Mouse (Mus musculus) embryonic facial prominence, embryonic 11.5 days (tissue): Measurements from ENCODE around the gene Glt1d1. TPM values are rescaled to one million over a fixed set of nuclear protein-coding genes. Genes with fewer than 3 reads are reported as not detected.
"Not testable (repeated sequence)": the region's sequence is repeated elsewhere in the genome, so short reads cannot be mapped to it uniquely, and the experiment has no call there.

Source experiments
- ATAC-seq: fragments of 200-750 bp; cut with Nextera tagmentation; replicated peaks from 2 replicates; pipeline ENCODE4 v1.8.0; 2017; ENCODE audit warnings: low read depth; ENCODE audit not compliant: insufficient number of reproducible peaks, low FRiP score, low TSS enrichment
- DNase-seq: peaks from one replicate; pipeline ENCODE4 v3.0.0-alpha.2; 2015; ENCODE audit warnings: low spot score
- H3K27ac ChIP-seq: fragments of 300-500 bp; sonication (generic); replicated peaks from 2 replicates; pipeline ENCODE4 v1.5.1; 2014; ENCODE audit warnings: mild to moderate bottlenecking, low read depth, low read length, control low read depth
- H3K27me3 ChIP-seq: fragments of 300-500 bp; sonication (generic); 2 replicates; pipeline ENCODE4 v1.6.1; 2014; ENCODE audit warnings: mild to moderate bottlenecking, low read length, moderate library complexity, mixed read lengths; ENCODE audit not compliant: control insufficient read depth, insufficient read depth
- H3K36me3 ChIP-seq: fragments of 300-500 bp; sonication (generic); replicated peaks from 2 replicates; pipeline ENCODE4 v1.6.1; 2014; ENCODE audit warnings: low read depth, mild to moderate bottlenecking, low read length, moderate library complexity, mixed read lengths; ENCODE audit not compliant: control insufficient read depth, insufficient read depth
- H3K4me1 ChIP-seq: fragments of 300-500 bp; sonication (generic); 2 replicates; pipeline ENCODE4 v1.6.1; 2014; ENCODE audit warnings: low read length, mixed read lengths; ENCODE audit not compliant: control insufficient read depth, insufficient read depth
- H3K4me2 ChIP-seq: fragments of 300-500 bp; sonication (generic); 2 replicates; pipeline ENCODE4 v1.6.1; 2014; ENCODE audit warnings: low read depth, mild to moderate bottlenecking, control low read depth, low read length, moderate library complexity
- H3K4me3 ChIP-seq: fragments of 300-500 bp; sonication (generic); 2 replicates; pipeline ENCODE4 v1.5.1; 2014; ENCODE audit warnings: low read depth, low read length, control low read depth
- H3K9ac ChIP-seq: fragments of 300-500 bp; sonication (generic); replicated peaks from 2 replicates; pipeline ENCODE4 v1.6.1; 2014; ENCODE audit warnings: mild to moderate bottlenecking, control low read depth, low read length
- H3K9me3 ChIP-seq: fragments of 300-500 bp; sonication (generic); replicated peaks from 2 replicates; pipeline ENCODE4 v1.6.1; 2016; ENCODE audit warnings: mild to moderate bottlenecking, low read length, inconsistent platforms, mixed read lengths; ENCODE audit not compliant: control insufficient read depth
- WGBS: fragments of 180-500 bp; shearing (Covaris S2); extraction: QIAGEN DNeasy Blood & Tissue Kit; methylation state at CpG from one replicate; pipeline ENCODE4 v1.1.7; 2014; 5-methylcytosine and 5-hydroxymethylcytosine counted together
- polyA plus RNA-seq: library from polyadenylated mRNA; unstranded; fragments of >200 nt; fragmentation: Nextera tagmentation; extraction: Ambion mirVana; gene quantifications from 2 replicates; pipeline ENCODE4 v1.2.1, GENCODE M21; 2014

Gene Glt1d1
- polyA plus RNA-seq, 1 experiment from 2014 or later, result 1.3 TPM

DNA sequence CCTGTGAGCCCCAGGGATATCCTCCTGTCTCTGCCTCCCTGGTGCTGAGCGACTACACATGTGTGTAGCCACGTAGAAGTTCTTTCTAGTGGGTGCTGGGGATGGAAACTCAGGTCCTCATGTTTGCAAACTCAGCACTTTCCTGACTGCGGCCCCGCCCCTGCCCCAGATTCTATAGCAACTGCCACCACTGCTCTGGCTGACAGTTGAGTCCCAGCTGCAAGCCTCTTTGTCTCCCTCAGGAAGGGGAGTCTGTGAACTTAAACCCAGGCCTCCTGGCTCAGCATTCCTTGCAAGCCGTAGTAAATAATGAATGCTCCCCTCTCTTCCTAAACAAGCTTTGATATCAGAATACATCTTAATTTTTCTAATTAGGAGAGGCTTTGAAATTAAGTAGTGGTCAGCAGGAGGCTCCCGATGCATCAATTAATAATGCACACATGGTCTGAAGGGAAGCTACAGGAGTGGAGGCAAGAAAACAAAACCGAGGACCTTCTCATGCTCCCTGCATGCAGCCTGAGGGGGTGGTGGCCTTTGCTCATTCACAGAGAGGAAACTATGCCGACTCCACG lies 71.6 kb downstream of the Glt1d1 start:
- H3K9ac ChIP-seq, result no peak overlapping the region
- no peak overlapping the region for H3K4me3 ChIP-seq
- 48% methylated on average over 9 of the region's 9 CpGs for WGBS
- ATAC-seq, result no peak
- no peak overlapping the region for H3K4me2 ChIP-seq
- DNase-seq, result peak; percentile 6
- no peaks in the 10 kb centered on the region for H3K27me3 ChIP-seq
- no peaks in the 10 kb centered on the region for H3K4me1 ChIP-seq
- H3K27ac ChIP-seq, result no peak overlapping the region
- no peaks in the 10 kb centered on the region for H3K36me3 ChIP-seq
- H3K9me3 ChIP-seq, result no peaks in the 10 kb centered on the region

DNA sequence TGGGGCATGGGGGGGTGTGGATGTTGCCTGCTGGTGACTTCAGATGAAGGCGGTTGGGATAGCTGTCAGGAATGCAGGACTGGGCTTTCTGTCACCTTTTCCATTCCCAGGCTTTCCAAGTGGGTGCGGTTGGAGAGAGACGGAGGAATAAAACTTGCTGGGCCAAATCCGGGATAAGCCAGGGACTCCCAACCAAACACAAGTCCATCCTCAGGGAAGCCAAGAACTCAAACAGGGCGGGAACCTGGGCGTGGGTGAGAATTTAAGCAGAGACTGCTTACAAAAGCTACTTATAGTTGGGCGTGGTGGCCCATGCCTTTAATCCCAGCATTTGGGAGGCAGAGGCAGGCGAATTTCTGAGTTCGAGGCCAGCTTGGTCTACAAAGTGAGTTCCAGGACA lies 73.2 kb downstream of the Glt1d1 start:
- H3K27me3 ChIP-seq, result no peaks in the 10 kb centered on the region
- 90% methylated on average over 9 of the region's 9 CpGs for whole genome bisulfite sequencing
- H3K4me2 ChIP-seq, result no peak overlapping the region
- H3K9me3 ChIP-seq, result no peaks in the 10 kb centered on the region
- no peak overlapping the region for H3K27ac ChIP-seq
- H3K9ac ChIP-seq, result no peak overlapping the region
- ATAC-seq (no peak), DNase-seq (no peak)
- H3K4me1 ChIP-seq, result no peaks in the 10 kb centered on the region
- H3K4me3 ChIP-seq, result no peak overlapping the region
- no peaks in the 10 kb centered on the region for H3K36me3 ChIP-seq

DNA sequence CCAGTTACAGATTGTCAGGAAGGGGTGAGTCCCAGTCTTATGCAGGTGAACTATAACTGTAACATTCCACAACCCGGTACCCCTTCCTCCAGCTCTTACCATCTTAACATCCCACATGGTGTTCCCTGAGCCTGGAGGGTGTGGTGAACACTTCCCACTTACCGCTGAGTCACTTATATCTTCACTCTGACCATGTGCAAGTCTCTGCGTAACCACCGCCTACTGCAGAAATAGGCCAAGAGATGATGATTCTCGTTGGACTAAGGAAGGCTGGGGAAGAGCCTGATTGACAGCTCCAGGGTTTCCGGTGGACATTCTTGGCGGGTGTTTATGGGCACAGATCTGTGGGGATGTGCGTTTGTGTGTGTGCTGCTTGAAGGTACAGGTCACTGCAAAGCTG lies 73.9 kb downstream of the Glt1d1 start:
- H3K4me2 ChIP-seq, result no peak overlapping the region
- ATAC-seq (no peak), DNase-seq (no peak)
- WGBS, result 87% methylated on average over 8 of the region's 8 CpGs
- no peaks in the 10 kb centered on the region for H3K36me3 ChIP-seq
- H3K27me3 ChIP-seq, result no peaks in the 10 kb centered on the region
- H3K4me1 ChIP-seq, result no peaks in the 10 kb centered on the region
- H3K27ac ChIP-seq, result no peak overlapping the region
- H3K9ac ChIP-seq, result no peak overlapping the region
- H3K9me3 ChIP-seq, result no peaks in the 10 kb centered on the region
- no peak overlapping the region for H3K4me3 ChIP-seq

DNA sequence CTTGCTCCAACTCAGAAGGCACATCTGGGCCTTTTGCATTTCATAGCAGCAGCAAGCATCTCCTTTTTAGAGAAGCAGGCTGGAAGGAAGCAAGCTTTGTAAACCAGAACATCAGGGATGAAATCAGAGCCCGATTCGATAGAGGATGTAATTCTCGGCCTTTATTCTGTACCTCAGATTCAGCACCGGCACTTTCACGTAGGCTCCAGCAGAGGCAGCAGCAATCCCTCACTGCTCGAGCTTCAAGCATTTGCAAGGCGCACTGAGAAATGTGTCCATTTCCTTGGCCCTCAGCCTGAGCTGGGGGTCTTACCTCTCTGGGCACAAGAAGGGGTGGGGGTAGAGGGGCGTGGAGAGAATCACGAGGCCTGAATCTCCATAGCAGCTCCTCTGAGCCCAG lies 76.1 kb downstream of the Glt1d1 start:
- H3K4me3 ChIP-seq, result no peak overlapping the region
- H3K27ac ChIP-seq, result no peak overlapping the region
- no peaks in the 10 kb centered on the region for H3K36me3 ChIP-seq
- no peaks in the 10 kb centered on the region for H3K9me3 ChIP-seq
- no peak overlapping the region for H3K9ac ChIP-seq
- no peak overlapping the region for H3K4me2 ChIP-seq
- H3K27me3 ChIP-seq, result no peaks in the 10 kb centered on the region
- ATAC-seq (no peak), DNase-seq (no peak)
- no peaks in the 10 kb centered on the region for H3K4me1 ChIP-seq
- WGBS, result 63% methylated on average over 9 of the region's 9 CpGs

DNA sequence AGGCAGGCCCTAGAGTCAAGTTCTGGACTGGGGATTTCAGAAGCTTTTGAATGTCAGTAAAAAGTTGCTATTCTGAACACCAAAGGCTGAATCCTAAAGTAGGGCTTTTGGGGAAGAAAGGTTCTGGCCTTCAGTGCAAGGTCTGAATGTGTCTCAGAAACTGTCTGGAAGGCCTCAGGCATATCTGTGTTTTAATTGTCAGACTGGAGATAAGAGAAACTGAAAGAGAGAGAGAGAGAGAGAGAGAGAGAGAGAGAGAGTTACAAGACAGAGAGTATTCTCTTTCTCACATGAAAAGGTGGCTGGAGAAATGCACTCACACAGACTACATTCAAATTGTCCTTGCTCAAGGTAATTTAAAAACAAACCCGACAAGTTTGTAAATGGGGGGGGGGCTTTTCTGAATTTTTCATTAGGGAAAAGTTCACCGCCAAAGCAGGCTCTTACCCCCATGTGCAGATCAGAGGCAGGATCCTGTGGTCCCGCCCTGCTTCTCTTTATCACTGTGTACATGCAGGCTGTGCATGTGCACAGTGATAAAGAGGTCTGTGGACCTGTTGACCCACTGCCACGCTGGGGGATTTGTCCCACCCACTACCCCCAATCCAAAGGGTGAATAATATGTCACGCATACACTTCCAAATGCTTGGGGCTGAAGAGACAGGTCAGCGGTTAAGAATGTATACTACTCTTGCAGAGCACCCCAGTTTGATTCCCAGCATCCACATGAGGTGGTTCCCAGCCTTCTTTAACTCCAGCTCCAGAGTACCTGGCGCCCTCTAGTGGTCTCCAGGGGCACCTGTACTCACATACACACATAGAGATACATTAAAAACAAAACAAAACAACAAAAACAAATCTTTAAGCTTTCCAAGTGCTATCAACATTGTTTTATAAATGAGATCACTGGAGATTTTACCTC lies 83.0 kb downstream of the Glt1d1 start:
- ATAC-seq (no peak), DNase-seq (no peak)
- Histone ChIP-seq H3K4me3 (no peak overlapping the region), H3K4me1 (no peaks in the 10 kb centered on the region), H3K36me3 (no peaks in the 10 kb centered on the region), H3K9me3 (no peaks in the 10 kb centered on the region), H3K27me3 (no peaks in the 10 kb centered on the region), H3K9ac (no peak overlapping the region), H3K4me2 (no peak overlapping the region), H3K27ac (no peak overlapping the region)
- WGBS, result 76% methylated on average over 7 of the region's 7 CpGs

DNA sequence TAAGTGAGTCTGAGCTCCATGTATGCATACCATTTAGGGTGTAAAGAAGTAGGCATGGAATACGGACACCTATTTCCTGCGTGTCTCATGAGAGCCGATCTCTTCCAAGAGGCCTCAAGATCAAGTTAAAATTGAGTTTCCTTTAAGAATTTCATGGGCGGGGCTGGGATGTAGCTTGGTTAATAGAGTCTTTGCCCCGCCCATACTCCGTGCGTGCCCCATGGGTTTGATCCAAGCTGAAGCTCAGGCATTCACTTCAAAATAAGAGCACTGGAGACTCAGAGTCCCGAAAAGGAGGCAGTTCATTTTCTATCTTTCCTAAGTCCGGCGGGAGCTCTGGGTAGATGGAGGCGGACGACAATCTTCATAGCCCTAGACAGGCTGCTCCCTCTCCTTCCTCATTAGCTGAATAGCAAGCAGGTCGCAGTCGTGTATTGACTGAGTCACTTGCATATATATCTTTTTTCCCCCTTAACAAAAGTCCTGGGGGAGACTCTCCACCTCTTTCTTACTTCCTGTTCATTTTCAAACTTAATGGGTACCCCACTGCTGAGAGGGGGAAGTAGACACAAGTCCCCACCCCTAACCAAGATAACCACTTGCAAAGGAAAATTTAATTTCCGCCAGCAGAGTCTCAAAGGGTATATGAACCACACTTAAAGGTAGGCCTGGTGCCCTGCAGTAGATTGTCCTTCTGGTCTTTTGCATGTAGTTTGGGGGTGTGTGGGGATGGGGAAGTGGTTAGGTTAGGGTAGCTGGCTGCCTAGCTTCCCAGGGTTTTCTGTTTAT lies 88.7 kb downstream of the Glt1d1 start:
- DNase-seq (peak; percentile 88), ATAC-seq (no peak)
- no peak overlapping the region for H3K4me3 ChIP-seq
- H3K36me3 ChIP-seq, result no peaks in the 10 kb centered on the region
- no peak overlapping the region for H3K4me2 ChIP-seq
- no peak overlapping the region for H3K9ac ChIP-seq
- no peaks in the 10 kb centered on the region for H3K4me1 ChIP-seq
- 27% methylated on average over 15 of the region's 15 CpGs for WGBS
- no peak overlapping the region for H3K27ac ChIP-seq
- no peaks in the 10 kb centered on the region for H3K9me3 ChIP-seq
- no peaks in the 10 kb centered on the region for H3K27me3 ChIP-seq

DNA sequence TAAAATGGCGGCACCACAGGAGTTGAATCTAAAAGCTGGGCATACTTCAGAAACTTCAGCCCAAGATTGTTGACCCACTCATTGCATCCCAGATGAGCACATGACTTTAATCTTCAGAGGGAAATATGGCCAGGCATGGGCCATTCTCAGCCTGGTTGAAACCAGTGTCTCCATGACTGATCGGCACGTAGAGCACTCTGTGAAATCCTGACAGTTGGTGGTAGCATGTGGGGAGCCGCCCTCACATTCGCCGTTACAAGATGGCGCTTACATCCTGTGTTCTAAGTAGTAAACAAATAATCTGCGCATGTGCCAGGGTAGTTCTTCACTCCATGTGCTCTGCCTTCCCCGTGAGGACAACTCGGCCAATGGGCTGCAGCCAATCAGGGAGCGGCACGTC lies 90.1 kb downstream of the Glt1d1 start:
- not testable (repeated sequence) for H3K36me3 ChIP-seq, H3K27ac ChIP-seq, ATAC-seq, H3K9me3 ChIP-seq, H3K4me2 ChIP-seq, H3K9ac ChIP-seq, H3K4me1 ChIP-seq, H3K4me3 ChIP-seq, DNase-seq, H3K27me3 ChIP-seq
- WGBS, result 94% methylated on average over 12 of the region's 12 CpGs

DNA sequence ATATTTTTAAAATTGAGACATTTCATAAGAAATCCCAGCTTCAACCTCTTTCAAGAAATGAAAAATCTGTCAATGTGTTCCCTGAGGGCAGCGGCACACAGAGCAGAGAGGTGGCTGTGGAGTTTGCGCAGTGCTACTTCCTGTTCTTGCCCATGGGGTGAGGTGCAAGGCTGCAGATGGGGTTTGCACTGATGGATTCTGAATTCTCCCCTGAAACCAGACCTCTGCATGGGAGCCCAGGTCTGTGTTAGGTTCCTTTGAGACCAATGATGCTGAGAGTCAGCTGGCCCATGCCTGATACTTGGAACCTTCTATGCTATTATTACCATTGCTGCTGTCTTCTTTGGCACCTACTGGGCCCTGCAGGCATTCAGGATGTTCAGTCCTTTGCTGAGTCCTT lies 98.3 kb downstream of the Glt1d1 start:
- Histone ChIP-seq H3K36me3 (no peaks in the 10 kb centered on the region), H3K4me2 (no peak overlapping the region), H3K9me3 (no peaks in the 10 kb centered on the region), H3K9ac (no peak overlapping the region), H3K4me1 (no peaks in the 10 kb centered on the region), H3K27ac (no peak overlapping the region), H3K27me3 (no peaks in the 10 kb centered on the region), H3K4me3 (no peak overlapping the region)
- DNase-seq (no peak), ATAC-seq (no peak)
- 91% methylated on average over 2 of the region's 2 CpGs for WGBS
